Mouse (Mus musculus): ENCODE measurements around the gene Cdc42ep3.

- TF ChIP-seq CHD1 (IDR thresholded peaks at IDR 0.05; ENCODE audit: low read depth, low read length) = no peak
- TF ChIP-seq CTCF (conservative IDR thresholded peaks at IDR 0.05 in 1 of 2, IDR thresholded peaks at IDR 0.05 in 1 of 2; ENCODE audit: low read depth in 2 of 2, low read length in 2 of 2) = no peak
- no peak for TF ChIP-seq HCFC1 (IDR thresholded peaks at IDR 0.05; ENCODE audit: low read depth, low read length)
- no peak for TF ChIP-seq MYC (IDR thresholded peaks at IDR 0.05; ENCODE audit: low read depth, low read length)
- TF ChIP-seq EP300 (IDR thresholded peaks at IDR 0.05; ENCODE audit: low read length) = no peak
- TF ChIP-seq ELF1 (IDR thresholded peaks at IDR 0.05; ENCODE audit: low read depth, low read length) = no peak
- TF ChIP-seq USF1 (IDR thresholded peaks at IDR 0.05; ENCODE audit: low read depth, low read length) = no peak
- no peak for TF ChIP-seq POLR2AphosphoS2 (IDR thresholded peaks at IDR 0.05; ENCODE audit: low read depth, low read length)
- no peak for TF ChIP-seq SMC3 (IDR thresholded peaks at IDR 0.05; ENCODE audit: low read depth, low read length)
- TF ChIP-seq BHLHE40 (IDR thresholded peaks at IDR 0.05; ENCODE audit: low read depth, low read length) = no peak
Observed at GRCm38 (mm10) chr17:79290697-79291096, 64.2 kb downstream of the Cdc42ep3 start.
